In the genomic region with DNA sequence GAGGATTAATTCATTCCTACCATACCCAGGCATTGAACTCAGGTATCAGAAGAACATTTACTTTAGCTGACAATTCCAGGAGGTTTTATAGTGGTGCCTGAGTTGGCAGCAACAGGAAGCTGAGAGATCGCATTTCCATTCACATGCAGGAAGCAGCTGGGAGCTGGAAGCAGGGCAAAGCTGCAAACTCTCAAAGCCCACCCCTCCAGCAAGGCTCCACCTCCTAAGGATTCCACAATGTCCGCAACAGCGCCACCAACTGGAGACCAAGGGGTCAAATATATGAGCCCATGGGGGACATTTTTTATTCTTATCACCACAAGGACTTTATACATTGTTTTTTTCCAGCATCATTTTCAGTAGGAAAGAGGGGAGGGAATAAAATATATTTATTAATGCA, we compare ENCODE assay signal across 17 mouse cellular contexts. TPM values are rescaled to one million over a fixed set of nuclear protein-coding genes. Genes with fewer than 3 reads are reported as not detected.
A peak's percentile ranks its signal among the peaks of the same experiment; 100 is the strongest.
DNase-seq lines count a peak whose midpoint lies in the region; ATAC-seq and TF ChIP-seq lines count a peak whose summit lies in the region.
"Had no signal": no experiment of that assay in that cellular context is flagged by ENCODE, and none has a peak within 500 bp of the region (broad histone marks: within the 10 kb centered on the region; RNA-seq: fewer than 3 reads in every experiment).

No protein-coding gene starts in this region.

- H3K27me3 ChIP-seq in kidney, postnatal 0 days (ENCODE audit: insufficient read depth, low read length) = no peaks in the 10 kb centered on the region
- H3K27me3 ChIP-seq in testis, adult 2 months (ENCODE audit: control insufficient read depth, insufficient read depth, low read length) = no peaks in the 10 kb centered on the region
- no peaks in the 10 kb centered on the region for H3K27me3 ChIP-seq in Patski
- H3K27me3 ChIP-seq: forebrain, embryonic 12.5 days; intestine, embryonic 15.5 days; stomach, embryonic 15.5 days had no signal

- no peak overlapping the region for H3K27ac ChIP-seq in kidney, postnatal 0 days
- no peak overlapping the region for H3K27ac ChIP-seq in testis, adult 2 months (ENCODE audit: control insufficient read depth, insufficient read depth, low read depth, low read length)
- H3K27ac ChIP-seq: forebrain, embryonic 12.5 days; intestine, embryonic 15.5 days; left cerebral cortex, adult 2 months; stomach, embryonic 15.5 days had no signal

- H3K36me3 ChIP-seq in kidney, postnatal 0 days (ENCODE audit: insufficient read depth, low read length) = no peaks in the 10 kb centered on the region
- no peaks in the 10 kb centered on the region for H3K36me3 ChIP-seq in testis, adult 2 months (ENCODE audit: control insufficient read depth, insufficient read depth, low read length)
- H3K36me3 ChIP-seq: intestine, embryonic 15.5 days; stomach, embryonic 15.5 days had no signal

- no peak for ATAC-seq in kidney, postnatal 0 days (replicated peaks; ENCODE audit: low FRiP score, low read depth)
- no peak for ATAC-seq in Patski
- ATAC-seq: intestine, embryonic 15.5 days had no signal

- TF ChIP-seq CTCF in kidney, postnatal 0 days (IDR thresholded peaks at IDR 0.05; ENCODE audit: low read depth) = peak; percentile 22; the same call in 1 of the 2 replicates
- TF ChIP-seq CTCF in testis, adult 2 months (IDR thresholded peaks at IDR 0.05; ENCODE audit: control insufficient read depth, insufficient read depth, insufficient replicate concordance, low read depth, low read length) = peak; percentile 32; the same call in 1 of the 2 replicates
- TF ChIP-seq CTCF in Patski (IDR thresholded peaks at IDR 0.05) = peak; percentile 34

- POLR2A ChIA-PET in Patski (lab: Charles Lee) = interaction anchor here (0.7 kb wide), 1 partner anchor 541 kb away, joined by 4 read pairs; no protein-coding TSS in a partner anchor

- 86% methylated on average over 3 of the region's 3 CpGs for WGBS in kidney, postnatal 0 days

- no peak overlapping the region for H3K9ac ChIP-seq in kidney, postnatal 0 days (ENCODE audit: low read depth, low read length)
- H3K9ac ChIP-seq: forebrain, embryonic 12.5 days; intestine, embryonic 15.5 days; lung, embryonic 14.5 days; stomach, embryonic 15.5 days had no signal

- CTCF ChIA-PET in Patski (lab: Charles Lee) = interaction anchor here (0.9 to 1.2 kb wide), 3 partner anchors 10 to 22 kb away, joined by 3 to 4 read pairs (median 3); no protein-coding TSS in a partner anchor

- TF ChIP-seq POLR2A in testis, adult 2 months (IDR thresholded peaks at IDR 0.05; ENCODE audit: control insufficient read depth, low read depth, low read length) = no peak

- no peaks in the 10 kb centered on the region for H3K4me1 ChIP-seq in kidney, postnatal 0 days (replicated peaks; ENCODE audit: insufficient read depth, low read length)
- H3K4me1 ChIP-seq in testis, adult 2 months (ENCODE audit: control insufficient read depth, insufficient read depth, low read length) = no peaks in the 10 kb centered on the region
- H3K4me1 ChIP-seq: forebrain, embryonic 12.5 days; intestine, embryonic 15.5 days had no signal

- no peak overlapping the region for H3K4me2 ChIP-seq in kidney, postnatal 0 days (ENCODE audit: low read length)
- H3K4me2 ChIP-seq: forebrain, embryonic 12.5 days; intestine, embryonic 15.5 days; lung, embryonic 14.5 days; stomach, embryonic 15.5 days had no signal

- in situ Hi-C loops in Patski (cut with MboI; ENCODE audit: low pct_unique_long_range_greater_than_20kb) = no loop called here

- no peaks in the 10 kb centered on the region for H3K9me3 ChIP-seq in kidney, postnatal 0 days (replicated peaks; ENCODE audit: low read length)
- H3K9me3 ChIP-seq: forebrain, embryonic 12.5 days; intestine, embryonic 15.5 days; stomach, embryonic 15.5 days had no signal

- H3K4me3 ChIP-seq in kidney, postnatal 0 days (replicated peaks; ENCODE audit: low read depth, low read length) = no peak overlapping the region
- H3K4me3 ChIP-seq in testis, adult 2 months (ENCODE audit: control insufficient read depth, low read depth, low read length) = no peak overlapping the region
- H3K4me3 ChIP-seq: forebrain, embryonic 12.5 days; intestine, embryonic 15.5 days; left cerebral cortex, adult 2 months; stomach, embryonic 15.5 days had no signal

- DNase-seq in kidney, postnatal 0 days (ENCODE audit: low spot score) = peak; percentile 7
- no peak for DNase-seq in kidney, postnatal 10 days
- DNase-seq in testis, postnatal 10 days (ENCODE audit: low spot score) = no peak
- DNase-seq in Patski (ENCODE audit: low read depth, low spot score) = no peak
- DNase-seq in gastrocnemius, adult 8-10 months (ENCODE audit: low spot score in 2 of 2) = no peak
- DNase-seq in urinary bladder, postnatal 14 days (ENCODE audit: low spot score) = no peak
- DNase-seq: adrenal gland, adult 2 months; cerebellum, postnatal 14 days; lung, embryonic 14.5 days; midbrain, embryonic 14.5 days; spleen, adult 18-20 months; thymus, postnatal 25 days had no signal

RNA-seq across cellular contexts. Expression of a gene that starts 15.7 kb away (rescaled TPM):
- 2.6 and 2.7 TPM in 2 replicates for polyA plus RNA-seq in kidney, postnatal 0 days (2015; fragmentation: Nextera tagmentation; extraction: Ambion mirVana)
- polyA plus RNA-seq in testis, adult 2 months (2012; rRNA removed) = 3.4 and 3.9 TPM in 2 replicates
- polyA plus RNA-seq in Patski (2021) = 10.2 TPM
- 10 to 100 TPM; 32.1 to 59.9 (median 42.4) TPM for total RNA-seq in gastrocnemius, adult 8-10 months (2022)

RNA-seq across cellular contexts. Expression of a gene that starts 49.1 kb away (rescaled TPM):
- polyA plus RNA-seq in kidney, postnatal 0 days (2015; fragmentation: Nextera tagmentation; extraction: Ambion mirVana) = 72.8 and 80.3 TPM in 2 replicates
- polyA plus RNA-seq in testis, adult 2 months (2012; rRNA removed) = 4.4 and 4.8 TPM in 2 replicates
- 73.3 TPM for polyA plus RNA-seq in Patski (2021)
- 100 to 1,000 TPM; 188 to 278 (median 246) TPM for total RNA-seq in gastrocnemius, adult 8-10 months (2022)

RNA-seq across cellular contexts. Expression of a gene that starts 49.3 kb away (rescaled TPM):
- 131 and 136 TPM in 2 replicates for polyA plus RNA-seq in kidney, postnatal 0 days (2015; fragmentation: Nextera tagmentation; extraction: Ambion mirVana)
- 34.6 and 38.5 TPM in 2 replicates for polyA plus RNA-seq in testis, adult 2 months (2012; rRNA removed)
- 125 TPM for polyA plus RNA-seq in Patski (2021)
- 10 to 100 TPM; 16.2 to 27.1 (median 22.1) TPM for total RNA-seq in gastrocnemius, adult 8-10 months (2022)

Comparison
In these comparisons a context has a peak if more than half of its experiments do, and no peak if none do; other contexts are left out.
1. RNA of a gene that starts 49.1 kb away (polyA plus RNA-seq): 73.3 TPM in Patski (single experiment) and 72.8 to 80.3 TPM in kidney, postnatal 0 days; 4.4 to 4.8 TPM in testis, adult 2 months; every median in the first group is over 10 times any median in the second.
2. Peak in every context shown above with its lines, with median percentiles within 50 percentile points of each other: CTCF ChIP-seq.